Mouse (Mus musculus): Measurements from ENCODE around the gene Tmc8. TPM values are rescaled to one million over a fixed set of nuclear protein-coding genes. Genes with fewer than 3 reads are reported as not detected.

The Tmc8 gene
- total RNA-seq (2015) (8.6 and 11.7 TPM in 2 replicates), total RNA-seq (2017) (4.3 and 7.4 TPM in 2 replicates)

DNA sequence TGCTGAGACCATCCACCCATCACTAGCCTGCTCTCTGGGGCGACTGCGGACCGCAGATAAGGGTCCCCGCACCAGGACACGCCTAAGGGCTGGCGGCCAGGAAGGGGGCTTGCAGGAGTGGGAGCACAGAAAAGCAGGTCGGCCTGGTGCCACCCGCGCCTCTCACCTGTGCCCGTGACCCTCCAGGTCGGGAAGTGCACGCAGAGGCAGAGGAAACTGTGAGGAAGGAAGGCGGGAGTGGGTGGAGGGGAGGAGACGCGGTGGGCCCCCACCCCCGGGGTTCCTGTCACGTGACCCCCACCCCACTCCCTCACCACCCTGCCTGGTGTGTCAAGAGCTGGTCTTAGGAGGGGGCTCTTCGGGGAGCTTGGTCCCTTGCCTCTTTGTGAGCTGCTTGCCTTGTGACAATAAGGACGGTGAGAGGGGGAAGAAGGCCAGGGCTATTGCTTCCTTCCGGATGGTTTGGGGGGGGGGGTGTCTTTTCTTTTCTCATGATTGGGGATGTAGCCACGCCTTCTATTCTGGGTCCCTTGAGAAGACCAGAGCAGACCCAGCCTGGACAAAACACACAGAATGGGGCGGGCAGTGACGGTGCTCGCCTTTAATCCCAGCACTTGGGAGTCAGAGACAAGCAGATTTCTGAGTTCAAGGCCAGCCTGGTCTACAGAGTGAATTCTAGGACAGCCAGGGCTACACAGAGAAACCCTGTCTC, at the start of gene Tmc8, which contains the start of gene Tmc6:
Gene Tmc8, plus strand, starts transcription at position 84 of the 712 bp plus-strand sequence.
Gene Tmc6, minus strand, starts transcription at position 206 of the 712 bp plus-strand sequence.
- ATAC-seq (ENCODE audit: poor library complexity, severe bottlenecking) = peak; percentile 21

DNA sequence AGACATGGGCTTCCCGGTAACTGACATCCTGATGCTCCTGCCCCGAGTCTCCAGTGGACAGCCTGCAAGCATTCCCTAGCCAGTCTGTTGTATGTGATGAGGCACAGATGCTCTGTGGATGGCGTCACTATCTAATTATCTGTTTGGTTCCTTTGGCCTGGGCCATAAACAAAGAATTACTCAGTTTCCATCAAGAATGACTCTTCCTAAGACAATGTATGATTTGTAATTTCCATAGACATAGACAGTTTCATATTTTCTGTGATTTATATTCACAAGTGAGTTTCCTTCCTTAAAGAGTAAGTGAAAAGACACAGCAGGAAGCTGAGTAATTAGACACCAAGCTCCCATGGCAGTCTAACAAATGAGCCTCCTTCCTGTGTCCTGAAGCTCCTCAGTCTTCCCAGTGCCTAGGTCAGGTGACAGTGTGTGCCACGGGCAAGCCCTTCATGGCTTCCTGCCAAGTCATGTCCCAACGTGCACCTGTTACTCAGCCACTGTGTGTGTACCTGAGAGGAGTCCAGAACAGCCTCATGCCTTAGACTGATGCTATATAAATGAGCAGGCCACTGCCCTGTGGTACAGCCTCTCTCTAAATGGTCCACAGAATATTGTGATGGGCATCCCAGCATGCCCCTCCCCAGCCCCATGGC, 45.7 kb upstream of the Tmc8 start:
- ATAC-seq (ENCODE audit: poor library complexity, severe bottlenecking) = no peak

DNA sequence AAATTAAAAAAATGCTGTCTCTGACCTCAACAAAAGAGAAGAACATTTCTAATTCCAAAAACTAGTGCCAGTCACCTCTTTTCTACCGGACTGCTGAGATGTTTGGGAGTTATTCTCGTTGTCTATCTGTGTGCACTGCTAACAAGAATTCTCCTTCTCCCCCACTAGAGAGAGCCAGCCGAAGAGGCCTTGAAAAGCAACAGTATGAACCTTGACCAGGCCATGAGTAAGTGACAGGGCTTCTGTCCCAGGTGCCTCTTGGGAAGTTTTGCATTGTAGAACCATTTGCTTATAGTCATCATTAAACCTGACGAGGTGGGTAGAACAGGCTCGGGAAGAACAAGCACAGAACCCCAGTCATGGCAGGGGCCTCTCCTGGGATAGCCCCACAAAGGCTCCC, 43.8 kb upstream of the Tmc8 start:
- no peak for ATAC-seq (ENCODE audit: poor library complexity, severe bottlenecking)

DNA sequence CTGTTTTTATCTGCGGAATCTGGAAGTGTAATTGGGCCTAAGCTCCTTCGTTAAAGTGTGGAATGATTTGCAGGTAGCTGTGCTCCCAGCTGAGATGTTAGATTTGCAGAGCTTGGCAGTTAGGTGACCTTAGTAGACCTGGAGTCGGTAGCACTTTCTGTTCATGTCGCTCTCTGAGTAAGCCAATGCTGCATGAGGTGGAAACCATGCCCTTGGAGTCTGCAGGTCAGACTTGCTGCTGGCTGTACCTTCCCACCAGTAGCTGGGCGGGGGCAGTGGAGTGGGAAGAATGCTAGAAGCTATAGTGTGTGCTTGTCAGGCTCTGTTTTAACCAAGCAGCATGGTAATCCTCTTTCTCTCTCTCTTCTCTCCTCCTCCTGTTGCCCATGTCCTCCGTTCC, 40.7 kb upstream of the Tmc8 start:
- no peak for ATAC-seq (ENCODE audit: poor library complexity, severe bottlenecking)

DNA sequence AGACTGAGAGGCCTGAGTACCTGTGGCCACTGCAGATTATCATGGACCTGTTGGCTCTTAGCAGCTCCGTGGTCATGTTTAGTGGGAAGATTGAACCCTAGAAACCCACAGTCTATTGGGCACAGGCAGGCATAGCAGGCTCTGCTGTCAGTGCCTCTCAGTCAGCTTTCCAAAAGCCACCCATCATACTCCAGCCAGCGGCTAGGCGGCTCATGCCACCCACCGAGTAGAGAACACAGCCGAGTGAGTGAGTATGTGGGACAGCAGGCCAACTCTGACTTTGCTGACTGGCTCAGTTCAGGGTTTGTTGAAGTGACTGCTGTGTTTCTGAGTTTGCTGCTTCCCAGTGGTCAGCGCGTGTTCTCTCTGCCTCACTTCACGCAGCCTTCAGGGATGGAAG, 39.6 kb upstream of the Tmc8 start:
- ATAC-seq (ENCODE audit: poor library complexity, severe bottlenecking) = no peak

DNA sequence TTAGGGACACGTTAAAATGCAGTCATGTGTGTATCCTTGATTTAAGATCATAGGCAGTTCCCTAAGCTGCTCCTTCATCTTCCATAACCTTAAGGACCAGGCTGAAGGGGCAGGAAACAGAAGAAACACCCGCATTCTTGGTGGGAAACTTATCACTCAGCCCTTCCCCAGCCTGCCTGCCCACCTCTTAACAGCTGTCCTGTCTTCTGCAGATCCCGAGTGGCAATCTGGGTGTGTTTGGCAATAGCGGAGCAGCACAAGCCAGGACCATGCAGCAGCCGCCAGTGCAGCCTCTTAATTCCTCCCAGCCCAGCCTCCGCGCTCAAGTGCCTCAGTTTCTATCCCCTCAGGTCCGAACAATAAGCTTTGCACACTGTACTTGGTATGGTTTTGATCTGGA, 39.2 kb upstream of the Tmc8 start:
- no peak for ATAC-seq (ENCODE audit: poor library complexity, severe bottlenecking)

DNA sequence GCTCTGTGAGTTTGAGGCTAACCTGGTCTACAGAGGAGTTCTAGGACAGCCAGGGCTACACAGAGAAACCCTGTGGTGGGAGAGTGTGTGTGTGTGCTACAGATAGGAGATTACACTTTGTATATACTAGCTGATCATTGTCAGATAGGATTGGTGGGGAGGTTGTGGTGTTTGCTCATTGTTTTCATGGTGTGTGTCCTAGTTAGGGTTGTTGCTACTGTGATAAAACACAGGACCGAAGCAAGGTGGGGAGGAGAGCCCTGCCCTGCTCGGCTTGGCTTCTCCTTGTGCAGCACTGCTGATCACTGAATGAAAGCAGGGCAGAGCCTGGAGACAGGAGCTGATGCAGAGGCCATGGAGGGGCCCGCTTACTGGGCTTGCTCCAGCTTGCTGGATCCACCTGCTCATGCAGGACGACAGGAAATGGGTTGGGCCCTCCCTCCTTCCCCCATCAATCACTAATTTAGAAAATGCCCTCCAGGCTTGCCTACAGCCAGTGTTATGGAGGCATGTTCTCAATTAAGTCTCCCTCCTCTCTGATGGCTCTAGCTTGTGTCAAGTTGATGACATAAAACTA, 38.3 kb upstream of the Tmc8 start:
- no peak for ATAC-seq (ENCODE audit: poor library complexity, severe bottlenecking)

DNA sequence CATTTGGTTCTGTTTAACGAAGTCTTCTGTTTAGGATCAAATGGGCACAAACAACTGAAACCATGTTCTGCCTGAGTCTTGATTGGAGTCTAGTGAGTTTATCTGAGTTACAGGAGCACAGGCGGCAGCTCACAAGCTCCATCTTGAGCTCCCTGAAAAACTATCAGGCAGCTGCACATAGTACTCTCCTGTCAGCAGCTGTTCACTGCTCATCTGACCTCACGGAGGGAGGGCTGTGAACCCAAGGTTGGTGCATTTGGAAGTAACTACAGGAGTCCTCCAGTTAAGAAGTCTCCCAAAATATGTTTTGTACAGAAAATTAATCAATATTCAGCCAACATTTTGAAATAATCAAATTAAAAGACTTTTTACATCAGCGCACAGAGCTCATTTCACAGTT, 33.2 kb upstream of the Tmc8 start:
- ATAC-seq (ENCODE audit: poor library complexity, severe bottlenecking) = no peak

DNA sequence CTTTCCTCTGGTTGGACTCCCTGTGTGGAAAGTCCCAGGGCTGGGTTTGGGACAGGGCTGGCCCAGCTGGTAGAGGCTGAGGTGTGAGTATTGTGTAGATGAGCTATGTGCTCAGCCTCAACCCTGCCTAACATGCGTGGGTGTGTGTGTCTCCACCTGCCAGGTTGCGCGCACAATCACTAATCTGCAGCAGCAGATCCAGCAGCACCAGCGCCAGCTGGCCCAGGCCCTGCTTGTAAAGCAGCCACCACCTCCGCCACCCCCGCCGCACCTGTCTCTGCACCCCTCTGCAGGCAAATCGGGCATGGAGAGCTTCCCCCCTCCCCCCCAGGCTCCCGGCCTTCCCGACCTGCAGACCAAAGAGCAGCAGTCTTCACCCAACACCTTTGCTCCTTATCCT, 32.5 kb upstream of the Tmc8 start:
- no peak for ATAC-seq (ENCODE audit: poor library complexity, severe bottlenecking)

DNA sequence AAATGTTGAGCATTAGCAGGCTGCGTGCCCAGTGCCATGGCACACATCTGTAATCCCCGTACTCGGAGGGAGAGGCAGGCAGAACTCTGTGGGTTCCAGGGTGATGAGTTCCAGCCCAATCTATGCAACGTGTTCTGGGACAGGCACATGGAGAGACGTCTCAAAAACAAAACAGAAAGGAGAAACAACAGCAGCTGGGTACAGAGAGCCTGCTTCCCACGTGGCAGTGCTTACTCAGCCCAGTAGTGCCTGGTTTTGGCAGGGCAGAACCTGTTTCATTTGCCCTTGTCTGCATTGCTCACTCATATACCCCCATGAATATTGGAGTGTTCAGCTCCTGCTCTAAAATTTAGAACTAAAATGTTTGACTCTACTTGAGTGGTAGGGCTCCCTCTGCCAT, 30.3 kb upstream of the Tmc8 start:
- ATAC-seq (ENCODE audit: poor library complexity, severe bottlenecking) = no peak

DNA sequence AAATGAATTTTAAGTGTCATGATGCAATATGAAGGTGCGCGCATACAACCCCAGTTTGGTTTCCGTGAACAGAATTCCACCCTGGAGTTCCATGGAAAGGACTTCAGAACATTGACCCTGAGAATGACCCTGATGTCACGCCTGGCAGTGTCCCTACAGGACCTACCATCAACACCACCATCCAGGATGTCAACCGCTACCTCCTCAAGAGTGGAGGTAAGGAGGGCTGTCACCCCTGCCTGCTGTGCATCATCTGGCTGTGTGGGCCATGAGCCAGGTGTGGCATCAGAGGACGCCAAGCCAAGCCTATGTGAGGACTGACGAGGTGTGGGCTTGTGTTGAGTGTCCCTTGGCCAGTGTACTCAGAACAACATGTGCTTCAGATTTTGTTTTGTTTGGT, 26.0 kb upstream of the Tmc8 start:
- ATAC-seq (ENCODE audit: poor library complexity, severe bottlenecking) = no peak

DNA sequence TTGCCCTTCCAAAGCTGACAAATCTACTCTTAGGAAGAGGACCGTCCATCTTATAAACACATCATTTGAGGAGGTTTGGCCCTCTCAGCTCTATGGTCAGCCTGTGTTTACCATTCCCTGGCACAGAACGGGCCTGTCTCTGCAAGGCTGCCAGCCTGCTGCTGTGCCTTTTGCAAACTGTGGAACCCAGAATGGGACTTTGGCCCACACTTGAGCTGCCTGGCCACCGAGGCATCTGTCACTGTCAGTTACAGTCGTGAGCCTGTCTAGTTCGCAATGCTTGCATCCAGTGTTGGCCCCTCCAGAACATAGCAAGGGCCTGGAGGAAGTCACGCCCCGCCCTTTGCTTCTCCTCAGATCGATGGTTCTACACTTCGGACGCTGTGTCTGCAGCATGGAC, 22.6 kb upstream of the Tmc8 start:
- ATAC-seq (ENCODE audit: poor library complexity, severe bottlenecking) = no peak

DNA sequence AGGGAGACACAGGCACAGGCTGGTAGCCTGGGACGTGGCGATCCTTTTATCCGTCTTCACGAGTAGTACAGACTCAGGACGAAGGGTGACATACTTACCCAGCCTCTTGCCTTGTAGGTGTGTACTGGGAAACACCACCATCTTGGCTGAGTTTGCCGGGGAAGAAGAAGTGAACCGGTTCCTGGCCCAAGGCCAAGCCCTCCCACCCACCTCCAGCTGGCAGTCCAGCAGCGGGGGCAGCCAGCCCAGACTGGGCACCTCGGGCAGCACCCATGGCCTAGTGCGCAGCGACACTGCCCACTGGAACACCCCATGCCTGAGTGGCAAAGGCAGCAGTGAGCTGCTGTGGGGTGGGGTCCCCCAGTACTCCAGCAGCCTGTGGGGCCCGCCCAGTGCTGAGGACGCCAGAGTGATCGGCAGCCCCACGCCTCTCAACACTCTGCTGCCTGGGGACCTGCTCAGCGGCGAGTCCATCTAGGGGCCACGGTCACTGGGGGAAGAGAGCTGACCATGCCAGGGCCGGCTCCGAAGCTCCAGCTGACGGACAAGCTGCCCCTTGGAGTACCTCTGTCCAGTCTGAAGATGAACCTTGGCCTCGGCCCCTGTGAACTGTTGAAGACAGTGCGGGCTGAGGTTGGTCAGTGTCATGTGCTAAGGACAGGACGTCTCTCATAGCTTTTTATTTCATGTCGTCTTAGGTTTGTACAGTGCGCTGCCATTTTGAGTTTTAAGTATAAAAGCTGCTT, 21.3 kb upstream of the Tmc8 start:
- no peak for ATAC-seq (ENCODE audit: poor library complexity, severe bottlenecking)

DNA sequence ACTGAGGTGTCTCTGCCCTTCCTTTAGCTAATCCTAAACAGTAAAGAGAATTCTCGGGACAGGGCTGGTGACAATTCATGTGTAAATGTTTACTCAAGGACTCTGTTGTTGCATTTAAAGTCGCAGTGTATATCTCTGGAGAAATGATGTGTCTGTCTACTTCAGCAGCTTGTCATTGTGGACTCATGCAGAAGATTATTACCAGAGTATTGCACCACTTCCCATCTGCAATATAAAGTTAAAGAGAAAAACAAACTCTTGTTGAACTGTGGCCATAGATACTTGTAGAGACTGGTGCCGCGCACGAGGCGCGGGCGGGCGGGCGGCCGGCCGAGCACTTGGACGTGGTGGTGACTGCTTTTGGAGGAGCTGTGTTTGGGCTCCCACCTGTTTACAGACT, 20.1 kb upstream of the Tmc8 start:
- no peak for ATAC-seq (ENCODE audit: poor library complexity, severe bottlenecking)

DNA sequence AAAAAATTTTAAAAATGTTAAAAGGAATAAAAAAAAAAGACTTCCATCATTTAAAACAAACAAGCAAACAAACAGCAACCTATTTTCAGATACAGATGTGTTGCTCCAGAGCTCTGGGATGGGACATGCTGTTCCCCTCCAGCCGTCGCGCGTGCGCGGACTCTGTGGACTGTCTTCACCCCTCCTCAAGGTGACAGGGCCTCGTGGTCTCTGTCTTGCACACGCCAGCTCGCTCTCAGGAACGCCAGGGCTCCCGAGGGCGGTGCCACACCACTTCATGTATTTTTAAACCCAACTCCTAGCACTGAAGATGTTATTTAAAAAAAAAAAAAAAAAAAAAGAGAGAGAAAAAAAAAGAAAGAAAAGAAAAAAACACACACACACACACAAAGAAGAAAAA, 19.6 kb upstream of the Tmc8 start:
- ATAC-seq (ENCODE audit: poor library complexity, severe bottlenecking) = no peak

DNA sequence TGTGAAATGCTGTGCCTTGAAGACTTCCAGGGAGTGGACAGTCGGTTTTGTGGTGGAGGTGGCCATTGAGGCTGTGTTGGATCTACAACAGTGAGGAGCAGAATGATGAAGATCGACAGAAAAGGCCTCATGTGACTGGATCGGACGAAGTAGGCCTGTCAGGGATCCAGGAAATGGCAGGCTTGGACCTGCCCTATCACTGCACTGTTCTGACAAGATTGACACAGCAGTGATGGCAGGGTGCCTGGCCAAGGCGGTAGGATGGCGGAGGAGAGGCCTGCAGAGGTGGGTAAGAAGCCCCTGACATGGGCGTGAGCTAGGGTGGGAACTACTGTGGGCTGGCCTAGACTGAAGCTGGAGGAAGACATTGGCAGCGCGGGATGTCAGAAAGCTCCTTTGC, 17.6 kb upstream of the Tmc8 start:
- no peak for ATAC-seq (ENCODE audit: poor library complexity, severe bottlenecking)

DNA sequence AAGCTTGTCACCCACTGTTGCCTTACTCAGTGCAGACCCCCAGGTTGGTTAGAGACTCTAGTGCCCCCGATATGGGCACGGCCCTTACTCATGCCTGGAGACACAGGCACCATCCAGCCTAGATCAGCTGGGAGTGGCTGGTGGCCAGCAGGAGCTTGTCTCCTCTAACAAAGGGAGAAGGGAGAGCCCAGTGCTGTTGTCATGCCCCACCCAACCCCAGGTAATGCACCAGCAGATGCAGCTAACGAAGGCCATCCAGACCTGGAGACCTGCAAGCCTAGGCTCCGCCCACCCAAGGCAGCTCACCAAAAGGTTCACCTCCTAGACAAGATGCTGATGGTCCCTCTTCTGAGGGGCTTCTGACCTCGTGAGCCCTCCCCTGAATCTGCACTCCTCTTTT, 16.5 kb upstream of the Tmc8 start:
- ATAC-seq (ENCODE audit: poor library complexity, severe bottlenecking) = no peak

DNA sequence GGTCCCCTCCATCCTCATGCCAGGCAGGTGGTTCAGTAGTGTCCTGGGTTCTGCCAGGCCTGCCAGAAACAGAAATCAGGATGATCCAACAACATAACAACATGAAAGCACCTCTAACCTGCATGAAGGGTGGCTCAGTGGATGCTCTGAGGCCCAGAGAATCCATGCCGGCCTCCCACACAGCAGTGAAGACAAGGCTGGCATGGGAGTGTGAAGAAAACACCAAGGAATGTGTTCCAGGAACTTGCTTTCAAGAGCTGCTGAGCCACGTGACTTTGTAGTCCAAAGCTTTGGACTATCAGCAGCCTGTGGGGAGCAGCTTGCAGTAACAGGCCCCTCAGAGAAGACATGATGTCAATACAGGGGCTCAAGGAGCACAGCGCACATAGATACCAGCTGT, 15.6 kb upstream of the Tmc8 start:
- ATAC-seq (ENCODE audit: poor library complexity, severe bottlenecking) = no peak

DNA sequence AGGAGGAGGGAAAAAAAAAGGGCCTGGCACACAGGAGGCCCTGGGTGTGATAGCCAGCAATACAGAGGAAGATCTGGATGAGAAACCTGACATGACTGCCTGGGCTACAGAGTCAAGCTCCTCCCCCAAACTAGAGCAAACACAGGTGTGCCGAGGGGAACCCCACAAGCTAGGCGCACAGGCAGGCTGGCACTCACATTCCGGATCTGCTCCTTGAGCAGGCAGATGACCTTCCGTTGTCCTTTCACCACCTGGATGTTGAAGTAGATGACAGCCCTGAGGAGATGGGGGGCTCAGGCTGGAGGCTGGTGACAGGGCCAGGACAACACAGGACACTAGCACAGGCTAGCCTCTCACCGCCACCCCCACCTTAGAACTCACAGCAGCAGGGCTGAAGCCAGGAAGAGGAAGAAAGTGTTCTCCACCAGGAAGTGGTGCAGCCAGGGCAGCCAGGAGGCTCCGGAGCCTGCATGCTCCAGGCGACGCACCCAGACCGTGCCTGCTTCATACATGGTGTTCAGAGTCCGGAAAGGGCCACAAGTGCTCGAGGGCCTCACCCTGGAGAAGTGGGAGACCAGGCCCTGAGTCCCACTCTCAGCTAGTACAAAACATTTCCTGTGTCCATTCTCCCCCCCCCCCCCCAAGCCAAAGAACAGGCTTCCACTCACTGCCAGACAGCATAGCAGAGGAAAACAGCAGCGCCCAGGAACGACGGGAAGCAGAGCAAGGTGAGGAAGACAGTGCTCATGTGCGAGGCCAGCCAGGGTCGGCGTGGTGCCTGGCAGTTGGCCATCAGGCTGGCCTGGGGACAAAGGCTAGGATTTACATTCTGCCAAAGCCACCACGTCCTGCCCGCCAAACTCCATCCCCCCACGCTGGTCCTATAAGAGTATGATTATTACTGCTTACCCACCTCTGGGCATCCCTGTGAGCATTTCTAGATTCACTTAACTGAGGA, 12.9 kb upstream of the Tmc8 start:
- ATAC-seq (ENCODE audit: poor library complexity, severe bottlenecking) = peak; percentile 56

DNA sequence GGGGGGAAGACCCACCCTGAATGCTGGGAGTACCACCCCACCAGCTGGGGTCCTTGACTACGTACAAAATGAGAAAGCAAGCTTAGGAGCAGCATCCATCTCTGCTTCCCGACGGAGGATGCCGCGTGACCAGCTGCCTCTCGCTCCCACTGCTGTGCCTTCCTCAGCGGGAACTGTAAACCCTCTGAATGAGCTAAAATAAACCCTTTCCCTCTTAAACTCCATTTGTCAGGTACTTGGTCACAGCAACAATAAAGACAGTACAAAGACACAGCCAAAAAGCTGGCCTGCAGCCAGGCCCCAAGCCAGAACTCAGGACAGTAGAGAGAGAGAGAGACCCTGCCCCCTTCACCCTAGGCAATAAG, 12.2 kb upstream of the Tmc8 start:
- no peak for ATAC-seq (ENCODE audit: poor library complexity, severe bottlenecking)

DNA sequence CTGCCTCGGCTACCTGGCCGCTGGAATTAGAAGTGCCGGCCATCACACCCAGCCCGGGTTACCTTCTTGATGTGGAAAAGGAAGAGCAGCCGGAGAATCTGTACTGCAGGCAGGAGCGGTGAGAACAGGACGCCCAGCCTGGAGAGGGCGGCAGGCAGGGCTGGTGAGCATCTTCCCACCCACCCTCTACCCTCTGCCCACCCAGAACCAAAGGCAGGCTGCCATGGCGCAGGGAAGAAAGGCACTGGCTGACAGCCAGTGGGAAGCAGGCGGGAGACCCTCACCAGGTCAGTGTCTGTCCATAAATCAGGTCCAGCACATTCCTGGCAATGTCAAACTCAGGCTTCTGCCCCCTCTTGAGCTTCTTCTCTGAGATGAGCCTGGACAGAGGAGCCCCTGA, 11.5 kb upstream of the Tmc8 start:
- ATAC-seq (ENCODE audit: poor library complexity, severe bottlenecking) = no peak

All from megakaryocyte, adult 5-6 weeks (primary cell).